Mouse (Mus musculus): Measurements from ENCODE around the gene Sorbs1. TPM values are rescaled to one million over a fixed set of nuclear protein-coding genes. Genes with fewer than 3 reads are reported as not detected.

Gene Sorbs1
- total and polyA plus RNA-seq, 3 experiments: 2.1 to 6.2 (median 3.6) TPM

GRCm38 (mm10) chr19:40333905-40334304 lies 179.7 kb downstream of the Sorbs1 start:
- Histone ChIP-seq H3K4me1 (ENCODE audit: control insufficient read depth in 1 of 2, insufficient read depth in 2 of 2) (peaks cover 0 to 11% of the 10 kb centered on the region in 2 experiments; a peak in 2 of 4 replicates), H3K79me2 (replicated peaks; ENCODE audit: control insufficient read depth, extremely low read depth, insufficient read depth, poor library complexity, severe bottlenecking) (no peaks in the 10 kb centered on the region), H3K4me2 (ENCODE audit: insufficient read depth, low read depth, poor library complexity, severe bottlenecking) (no peak overlapping the region), H3K27ac (ENCODE audit: insufficient read depth, low read depth) (no peak overlapping the region), H3K9ac (ENCODE audit: insufficient read depth, low read depth) (no peak overlapping the region), H3K9me3 (replicated peaks; ENCODE audit: low read length) (no peaks in the 10 kb centered on the region), H3K36me3 (replicated peaks in 1 of 2; ENCODE audit: control insufficient read depth in 1 of 2, insufficient read depth in 1 of 2, low read length in 1 of 2) (peaks cover 0 to 6% of the 10 kb centered on the region in 2 experiments), H3K4me3 (replicated peaks in 1 of 3; ENCODE audit: low read depth in 2 of 3, low read length in 2 of 3, poor library complexity in 1 of 3) (no peak overlapping the region), H3K27me3 (replicated peaks) (no peaks in the 10 kb centered on the region)
- no peak for DNase-seq (ENCODE audit: extremely low read depth)
- TF ChIP-seq MEF2A (IDR thresholded peaks at IDR 0.05; ENCODE audit: borderline replicate concordance, low read depth, low read length): no peak
- no peak for TF ChIP-seq BHLHE40 (IDR thresholded peaks at IDR 0.05; ENCODE audit: low read depth, low read length)
- no peak for TF ChIP-seq ELF1 (IDR thresholded peaks at IDR 0.05; ENCODE audit: low read depth, low read length)
- TF ChIP-seq HCFC1 (IDR thresholded peaks at IDR 0.05; ENCODE audit: low read depth, low read length): no peak
- no peak for TF ChIP-seq GABPA (IDR thresholded peaks at IDR 0.05; ENCODE audit: insufficient replicate concordance, low read depth, low read length)
- TF ChIP-seq CHD2 (IDR thresholded peaks at IDR 0.05; ENCODE audit: low read length): no peak
- TF ChIP-seq MAFK (IDR thresholded peaks at IDR 0.05; ENCODE audit: insufficient replicate concordance, low read length): no peak
- no peak for TF ChIP-seq MAX (IDR thresholded peaks at IDR 0.05; ENCODE audit: low read length)
- TF ChIP-seq ETS1 (conservative IDR thresholded peaks at IDR 0.05; ENCODE audit: low read depth, low read length): no peak
- TF ChIP-seq CHD1 (IDR thresholded peaks at IDR 0.05; ENCODE audit: low read depth, low read length): no peak
- no peak for TF ChIP-seq ZMIZ1 (IDR thresholded peaks at IDR 0.05; ENCODE audit: low read depth, low read length)
- no peak for TF ChIP-seq USF2 (conservative IDR thresholded peaks at IDR 0.05; ENCODE audit: low read depth, low read length)
- in situ Hi-C loops (cut with MboI; ENCODE audit: low pct_ligation_motif_present, low pct_unique_long_range_greater_than_20kb, low sequenced_read_pairs): no loop called here
- dilution Hi-C loops (cut with MboI; ENCODE audit: extremely low pct_ligation_motif_present, extremely low pct_unique_long_range_greater_than_20kb, low sequenced_read_pairs): no loop called here

GRCm38 (mm10) chr19:40333081-40333480 lies 180.5 kb downstream of the Sorbs1 start:
- DNase-seq (ENCODE audit: extremely low read depth): no peak
- peaks cover 0 to 11% of the 10 kb centered on the region in 2 experiments; a peak in 2 of 4 replicates for H3K4me1 ChIP-seq (ENCODE audit: control insufficient read depth in 1 of 2, insufficient read depth in 2 of 2)
- H3K27me3 ChIP-seq (replicated peaks): no peaks in the 10 kb centered on the region
- H3K36me3 ChIP-seq (replicated peaks in 1 of 2; ENCODE audit: control insufficient read depth in 1 of 2, insufficient read depth in 1 of 2, low read length in 1 of 2): peaks cover 0 to 4% of the 10 kb centered on the region in 2 experiments
- H3K9me3 ChIP-seq (replicated peaks; ENCODE audit: low read length): no peaks in the 10 kb centered on the region
- H3K4me3 ChIP-seq (replicated peaks in 1 of 3; ENCODE audit: low read depth in 2 of 3, low read length in 2 of 3, poor library complexity in 1 of 3): no peak overlapping the region
- H3K9ac ChIP-seq (ENCODE audit: insufficient read depth, low read depth): no peak overlapping the region
- no peaks in the 10 kb centered on the region for H3K79me2 ChIP-seq (replicated peaks; ENCODE audit: control insufficient read depth, extremely low read depth, insufficient read depth, poor library complexity, severe bottlenecking)
- dilution Hi-C loops (cut with MboI; ENCODE audit: extremely low pct_ligation_motif_present, extremely low pct_unique_long_range_greater_than_20kb, low sequenced_read_pairs): no loop called here
- TF ChIP-seq POLR2AphosphoS2 (IDR thresholded peaks at IDR 0.05; ENCODE audit: low read depth, low read length): no peak
- TF ChIP-seq USF1 (IDR thresholded peaks at IDR 0.05; ENCODE audit: low read depth, low read length): no peak
- TF ChIP-seq JUN (IDR thresholded peaks at IDR 0.05; ENCODE audit: insufficient read depth, low read depth, low read length): no peak
- no peak for TF ChIP-seq HCFC1 (IDR thresholded peaks at IDR 0.05; ENCODE audit: low read depth, low read length)
- TF ChIP-seq MAFK (IDR thresholded peaks at IDR 0.05; ENCODE audit: insufficient replicate concordance, low read length): no peak
- TF ChIP-seq NRF1 (IDR thresholded peaks at IDR 0.05; ENCODE audit: low read depth, low read length): no peak
- TF ChIP-seq TCF12 (IDR thresholded peaks at IDR 0.05; ENCODE audit: low read depth, low read length): no peak
- no peak for TF ChIP-seq UBTF (IDR thresholded peaks at IDR 0.05; ENCODE audit: low read depth, low read length)
- no peak for TF ChIP-seq PAX5 (IDR thresholded peaks at IDR 0.05; ENCODE audit: low read length)
- no peak for TF ChIP-seq SMC3 (IDR thresholded peaks at IDR 0.05; ENCODE audit: low read depth, low read length)
- TF ChIP-seq NELFE (IDR thresholded peaks at IDR 0.05; ENCODE audit: low read depth, low read length): no peak
- TF ChIP-seq E2F4 (IDR thresholded peaks at IDR 0.05; ENCODE audit: insufficient replicate concordance, low read depth, low read length): no peak
- TF ChIP-seq KAT2A (IDR thresholded peaks at IDR 0.05; ENCODE audit: insufficient replicate concordance, low read length): no peak
- no peak for TF ChIP-seq CHD1 (IDR thresholded peaks at IDR 0.05; ENCODE audit: low read depth, low read length)
- no peak for TF ChIP-seq MYC (IDR thresholded peaks at IDR 0.05; ENCODE audit: low read depth, low read length)
- no peak for TF ChIP-seq CTCF (conservative IDR thresholded peaks at IDR 0.05 in 1 of 2, IDR thresholded peaks at IDR 0.05 in 1 of 2; ENCODE audit: low read depth in 2 of 2, low read length in 2 of 2)
- no peak for TF ChIP-seq ZC3H11A (IDR thresholded peaks at IDR 0.05; ENCODE audit: low read depth, low read length)
- no peak for TF ChIP-seq MXI1 (IDR thresholded peaks at IDR 0.05; ENCODE audit: low read depth, low read length)
- no peak for TF ChIP-seq RAD21 (IDR thresholded peaks at IDR 0.05; ENCODE audit: low read depth, low read length)
- TF ChIP-seq MAZ (IDR thresholded peaks at IDR 0.05; ENCODE audit: low read depth, low read length): no peak
- no peak overlapping the region for H3K27ac ChIP-seq (ENCODE audit: insufficient read depth, low read depth)
- in situ Hi-C loops (cut with MboI; ENCODE audit: low pct_ligation_motif_present, low pct_unique_long_range_greater_than_20kb, low sequenced_read_pairs): no loop called here
- no peak overlapping the region for H3K4me2 ChIP-seq (ENCODE audit: insufficient read depth, low read depth, poor library complexity, severe bottlenecking)

Measured in CH12.LX (cell line).